Mouse (Mus musculus): ENCODE results near the gene Tbc1d10c. TPM values are rescaled to one million over a fixed set of nuclear protein-coding genes. Genes with fewer than 3 reads are reported as not detected.

Gene Tbc1d10c
- 1.2 TPM for polyA plus RNA-seq (2015; fragmentation: Illumina TruSeq; extraction: RNeasy Lipid Tissue Mini Kit (QIAGEN cat#74804); ENCODE audit: low read depth, low replicate concordance)

DNA sequence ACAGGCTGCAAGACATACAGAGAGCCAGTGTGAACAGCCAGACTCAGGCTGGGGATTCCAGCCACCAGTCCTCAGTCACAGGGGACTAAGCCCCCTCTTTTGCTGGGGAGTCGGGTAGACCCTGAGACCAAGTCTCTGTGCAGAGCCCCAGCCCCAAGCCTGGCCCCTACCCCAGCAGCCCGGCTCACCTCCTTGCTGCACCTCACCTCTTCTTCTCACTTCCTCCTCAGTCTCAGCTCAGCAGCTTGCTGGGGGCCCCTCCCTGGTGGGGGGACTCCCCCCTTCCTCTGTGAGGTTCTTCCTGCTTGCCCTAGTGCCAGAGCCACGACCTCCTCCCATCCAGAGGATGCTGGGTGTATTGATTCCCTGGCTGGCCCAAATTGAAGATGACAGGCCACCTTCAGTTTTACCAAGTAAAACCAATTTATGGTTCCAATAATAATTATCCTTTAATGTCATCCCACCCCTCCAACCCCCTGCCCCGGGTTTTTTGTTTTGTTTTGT is at the start of gene Tbc1d10c:
Gene Tbc1d10c, minus strand, starts transcription at position 454 of the 504 bp plus-strand sequence.

DNA sequence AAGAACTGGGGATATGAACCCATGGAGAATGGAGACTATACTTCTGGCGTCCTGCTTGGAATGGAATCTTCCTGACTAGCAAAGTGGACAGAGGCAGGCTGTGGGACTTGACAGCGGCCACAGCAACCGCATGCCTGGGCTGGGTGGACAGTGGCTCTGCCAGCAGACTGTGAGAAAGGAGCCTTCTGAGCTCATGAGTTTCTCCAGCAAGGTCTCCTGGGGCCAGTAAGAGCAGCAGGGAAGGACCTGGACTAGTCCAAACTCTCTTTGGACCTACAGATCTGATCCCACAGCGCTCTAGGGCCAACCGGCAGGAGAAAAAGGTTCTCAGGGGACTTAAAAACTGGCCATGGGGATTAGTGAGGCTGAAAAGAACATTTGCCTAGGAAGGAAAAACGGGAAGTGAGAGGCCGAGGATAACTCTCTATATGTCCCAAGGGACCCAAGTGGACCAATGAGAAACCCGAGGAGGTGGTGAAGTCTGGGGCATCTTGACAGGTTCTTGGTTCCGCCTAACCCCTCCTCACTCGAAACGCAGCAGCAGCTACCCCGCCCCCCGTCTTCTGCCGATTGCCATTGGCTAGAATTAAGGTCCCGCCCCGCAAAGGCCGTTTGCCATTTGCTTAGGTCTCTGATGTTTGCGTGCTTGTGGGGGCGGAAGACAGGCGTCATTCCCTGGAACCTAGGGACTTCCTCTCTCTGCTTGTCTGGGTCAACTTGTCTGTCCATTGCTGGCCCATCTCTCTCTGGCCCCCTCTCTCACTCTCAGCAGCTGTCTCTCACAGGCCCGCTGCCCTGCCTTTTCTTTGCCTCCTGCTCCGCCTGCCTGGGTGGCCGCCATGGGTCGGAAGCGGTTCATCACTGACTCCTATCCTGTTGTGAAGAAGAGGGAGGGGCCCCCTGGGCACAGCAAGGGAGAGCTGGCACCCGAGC is 40.4 kb upstream of the Tbc1d10c start, which contains the start of gene Pold4:
Gene Pold4, plus strand, starts transcription at position 647 of the 933 bp plus-strand sequence.

DNA sequence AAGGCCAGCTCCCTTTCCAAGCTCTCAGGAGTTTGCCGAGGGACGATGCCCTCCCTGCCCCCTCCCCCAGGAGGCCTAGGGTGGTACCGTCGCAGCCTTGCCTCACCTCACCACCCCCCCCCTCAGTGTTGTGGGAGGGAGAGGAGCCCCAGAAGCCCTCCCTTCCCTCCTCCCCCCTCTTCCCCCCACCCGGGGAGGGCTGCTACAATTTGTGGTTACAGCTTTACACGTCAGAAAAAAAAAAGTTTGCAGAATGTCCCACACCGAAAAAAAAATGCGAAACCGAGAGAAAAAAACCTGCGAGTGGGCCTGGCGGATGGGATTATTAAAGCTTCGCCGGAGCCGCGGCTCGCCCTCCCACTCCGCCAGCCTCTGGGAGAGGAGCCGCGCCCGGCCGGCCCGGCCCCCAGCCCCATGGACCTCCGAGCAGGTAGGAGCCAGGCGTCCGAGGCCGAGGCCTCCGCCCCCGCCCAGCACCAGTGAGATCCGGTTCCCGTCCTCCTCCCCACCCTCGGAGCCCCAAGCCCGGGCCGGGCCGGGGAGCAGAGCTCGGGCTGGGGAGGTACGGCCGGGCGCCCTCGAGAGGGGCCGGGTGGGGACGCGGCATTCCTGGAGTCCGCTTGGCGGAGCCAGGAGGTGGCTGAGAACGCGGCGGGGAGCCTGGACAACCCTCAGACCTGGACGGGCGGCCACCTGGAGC is 23.1 kb upstream of the Tbc1d10c start, which contains the start of the genes Clcf1 and AC109138.7:
Gene Clcf1, plus strand, starts transcription at position 168 of the 700 bp plus-strand sequence.
Gene AC109138.7, plus strand, starts transcription at position 287 of the 700 bp plus-strand sequence.

DNA sequence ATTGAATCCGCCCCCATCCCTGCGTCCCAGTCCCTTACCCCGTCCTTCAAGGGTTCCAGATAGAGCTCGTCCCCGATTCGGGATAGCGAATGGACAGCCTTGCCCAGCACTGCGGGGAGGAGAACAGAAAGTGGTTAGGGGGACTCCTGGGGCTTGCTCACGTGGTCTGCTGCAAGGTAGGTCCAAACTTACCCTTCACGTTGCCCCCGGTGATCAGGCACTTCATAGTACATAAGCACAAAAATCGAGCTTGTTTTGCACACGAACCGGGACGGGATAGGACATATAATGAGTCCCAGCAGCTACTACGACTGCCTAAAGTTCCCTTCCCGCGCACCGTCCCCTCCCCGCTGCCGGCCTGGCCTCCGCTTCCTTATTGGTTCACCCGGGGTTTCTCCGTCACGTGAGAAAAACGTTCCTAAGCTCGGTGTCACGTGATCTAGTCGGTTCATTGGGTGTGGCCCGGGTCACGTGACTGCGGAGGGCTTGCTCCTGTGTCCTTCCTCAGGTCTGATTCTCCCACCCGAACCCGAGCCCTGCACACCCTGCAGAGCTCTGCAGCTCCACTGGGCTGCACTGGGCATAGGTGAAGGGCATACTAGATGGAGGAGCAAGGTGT is 10.3 kb upstream of the Tbc1d10c start, which contains the start of gene Rad9a:
Gene Rad9a, minus strand, starts transcription at position 372 of the 619 bp plus-strand sequence.

DNA sequence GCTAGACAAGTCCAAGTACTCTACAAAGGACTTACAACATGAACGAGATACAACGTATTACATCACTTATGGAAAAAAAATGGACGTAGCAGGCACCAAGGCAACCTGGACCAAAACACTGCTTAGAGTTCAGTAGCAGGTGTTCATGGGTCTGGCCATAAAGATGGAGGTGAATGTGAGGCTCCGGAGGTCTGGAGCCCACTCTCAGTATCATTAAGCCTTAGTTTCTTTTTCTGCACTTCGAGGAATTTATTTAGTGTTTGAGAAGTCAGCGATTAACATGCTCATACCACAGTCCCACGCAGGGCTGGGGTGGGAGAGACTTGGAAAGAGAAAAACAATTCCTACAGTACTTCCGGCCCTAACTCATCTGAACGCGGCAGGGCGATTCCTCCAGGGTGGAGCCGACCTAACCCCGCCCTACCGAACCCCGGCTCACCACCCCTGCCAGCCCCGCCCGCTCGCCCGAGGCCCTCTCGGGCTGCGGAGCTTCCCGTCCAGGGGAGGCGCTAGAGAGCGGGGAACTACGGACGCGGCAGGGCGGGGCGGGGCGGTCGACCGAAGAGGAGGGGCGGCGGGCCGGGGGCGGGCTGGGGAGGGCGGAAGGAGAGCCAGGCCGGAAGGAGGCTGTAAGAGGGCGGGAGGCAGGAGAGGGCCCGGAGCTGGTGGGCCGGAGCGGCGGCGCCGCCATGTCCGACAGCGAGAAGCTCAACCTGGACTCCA is 605 bp upstream of the Tbc1d10c start, which contains the start of gene Ppp1ca:
Gene Ppp1ca, plus strand, starts transcription at position 538 of the 723 bp plus-strand sequence.

DNA sequence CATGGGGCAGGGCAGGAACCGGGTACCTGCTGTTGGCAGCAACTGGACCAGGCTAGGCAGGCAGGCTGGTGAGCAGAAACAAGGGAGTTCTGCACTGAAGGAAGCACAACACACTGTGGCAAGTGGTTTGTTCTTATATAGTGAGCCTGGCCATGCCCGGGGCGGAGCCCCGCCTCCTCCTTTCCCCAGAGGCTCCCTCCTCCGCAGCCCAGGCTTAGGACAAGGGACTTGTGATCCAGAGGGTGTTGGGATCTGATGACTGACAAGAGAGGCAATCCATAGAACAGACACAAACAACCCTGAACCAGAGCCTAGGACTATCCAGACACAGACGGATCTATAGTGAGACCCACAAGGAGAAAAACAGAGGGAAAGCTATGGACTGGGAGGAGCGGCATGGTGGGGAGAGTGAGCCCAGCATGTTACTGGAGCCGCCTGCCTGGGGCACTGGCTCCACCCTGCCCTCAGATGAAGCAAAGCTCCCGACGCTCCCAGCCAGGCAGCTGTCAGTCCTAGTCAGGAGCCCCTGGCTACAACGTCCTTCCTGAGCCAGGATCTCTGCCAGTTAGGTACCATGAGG is 15.6 kb downstream of the Tbc1d10c start, which contains the start of gene Carns1:
Gene Carns1, minus strand, starts transcription at position 112 of the 580 bp plus-strand sequence.

DNA sequence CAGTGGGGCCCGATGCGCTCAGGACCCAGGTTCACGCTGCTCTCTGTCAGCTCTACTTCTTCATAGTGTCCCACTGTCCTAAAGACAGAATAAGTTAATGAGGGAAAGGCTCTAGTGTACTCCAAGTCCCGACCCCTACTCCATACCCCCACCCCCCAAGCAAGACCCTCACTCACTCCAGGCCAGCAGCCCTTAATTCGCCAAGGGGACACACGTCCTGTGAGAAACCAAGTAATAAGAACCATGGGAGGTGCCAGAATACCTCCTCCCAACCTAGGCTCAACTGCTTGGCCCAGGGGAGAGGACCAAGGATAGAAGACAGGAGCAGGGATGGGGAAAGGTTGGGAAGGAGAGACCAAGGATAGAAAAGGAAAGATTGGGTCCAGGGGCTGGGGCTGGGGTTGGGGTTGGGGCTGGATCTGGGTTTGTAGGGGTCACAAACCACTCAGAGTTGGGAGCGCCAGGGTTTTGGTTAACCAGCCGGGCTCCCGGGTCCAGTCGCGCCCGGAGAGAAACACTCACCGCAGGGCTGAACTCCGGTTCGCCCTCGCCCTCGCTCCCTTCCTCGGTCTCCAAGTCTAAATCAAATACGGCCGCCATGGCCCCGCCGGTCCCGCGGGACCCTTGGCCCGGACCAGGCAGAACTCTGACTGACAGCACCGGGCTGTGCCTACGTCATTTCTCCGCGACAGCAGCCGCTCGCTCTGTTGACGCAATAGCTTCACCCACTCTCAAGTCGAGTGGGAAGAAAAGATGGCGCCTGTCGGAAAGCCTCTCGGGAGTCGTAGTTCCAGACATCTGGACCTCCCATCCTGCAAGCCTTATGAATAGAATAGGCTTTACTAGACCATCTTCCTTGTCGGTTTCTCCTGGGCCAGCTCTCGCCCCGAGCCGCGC is 28.2 kb downstream of the Tbc1d10c start, which contains the start of gene Rps6kb2:
Gene Rps6kb2, minus strand, starts transcription at position 709 of the 897 bp plus-strand sequence.

DNA sequence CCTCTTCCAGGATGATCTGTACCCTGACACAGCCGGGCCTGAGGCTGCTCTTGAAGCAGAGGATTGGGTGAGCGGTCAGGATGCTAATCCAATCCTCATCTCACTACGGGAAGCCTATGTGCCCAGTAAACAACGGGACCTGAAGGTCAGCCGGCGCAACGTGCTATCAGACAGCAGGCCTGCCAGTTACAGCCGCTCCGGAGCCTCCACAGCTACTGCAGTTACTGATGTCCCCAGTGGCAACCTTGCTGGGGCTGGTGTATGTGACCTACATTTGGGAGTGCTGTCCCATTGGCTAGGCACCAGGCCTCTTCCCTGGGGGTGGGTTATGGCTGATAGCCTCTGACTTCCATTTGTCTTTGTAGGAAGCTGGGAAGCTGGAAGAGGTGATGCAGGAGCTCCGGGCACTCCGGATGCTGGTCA is 37.8 kb downstream of the Tbc1d10c start, which contains the start of gene Ptprcap:
Gene Ptprcap, plus strand, starts transcription at position 373 of the 423 bp plus-strand sequence.

DNA sequence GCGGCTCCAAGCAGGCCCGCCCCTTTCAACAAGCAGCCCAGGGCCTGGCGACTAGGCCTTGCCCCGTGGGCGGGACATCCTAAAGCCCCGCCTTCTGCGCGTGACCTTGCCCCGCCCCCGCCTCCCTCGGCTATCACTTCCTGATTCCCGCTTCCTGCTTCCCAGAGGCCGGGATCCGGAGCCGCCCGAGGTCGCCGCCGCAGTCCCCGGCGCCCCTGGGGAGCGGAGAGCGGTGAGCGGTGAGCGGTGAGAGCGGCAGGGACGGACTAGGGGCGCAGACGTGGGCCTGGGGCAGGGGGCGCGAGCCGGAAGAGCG is 42.6 kb downstream of the Tbc1d10c start, which contains the start of gene Coro1b:
Gene Coro1b, plus strand, starts transcription at position 129 of the 316 bp plus-strand sequence.

DNA sequence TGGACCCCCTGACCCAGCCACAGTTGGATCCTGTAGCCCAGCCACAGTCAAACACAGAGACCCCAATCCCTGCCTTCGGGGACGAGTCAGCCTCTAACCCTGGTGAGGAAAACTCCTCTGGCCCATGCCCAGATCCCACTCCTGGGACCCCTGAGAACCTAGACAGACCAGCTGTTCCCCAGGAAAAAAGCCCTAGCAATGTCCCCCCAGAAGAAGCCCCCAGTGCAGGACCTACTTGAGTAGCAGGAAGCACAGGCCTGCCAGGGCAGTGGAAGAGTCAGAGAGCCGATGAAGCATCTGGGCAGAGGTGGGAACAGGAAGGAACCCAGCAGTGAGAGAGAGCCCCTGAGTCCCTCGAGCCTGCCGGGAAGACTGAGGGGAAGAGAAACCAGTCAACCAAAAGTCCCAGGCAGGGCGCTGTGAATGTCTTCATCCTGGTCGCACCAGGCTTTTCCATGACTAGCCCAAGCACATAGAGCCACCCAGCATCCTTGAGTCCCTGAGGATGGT is 47.3 kb downstream of the Tbc1d10c start, which contains the start of gene Cabp4:
Gene Cabp4, minus strand, starts transcription at position 275 of the 510 bp plus-strand sequence.

DNA sequence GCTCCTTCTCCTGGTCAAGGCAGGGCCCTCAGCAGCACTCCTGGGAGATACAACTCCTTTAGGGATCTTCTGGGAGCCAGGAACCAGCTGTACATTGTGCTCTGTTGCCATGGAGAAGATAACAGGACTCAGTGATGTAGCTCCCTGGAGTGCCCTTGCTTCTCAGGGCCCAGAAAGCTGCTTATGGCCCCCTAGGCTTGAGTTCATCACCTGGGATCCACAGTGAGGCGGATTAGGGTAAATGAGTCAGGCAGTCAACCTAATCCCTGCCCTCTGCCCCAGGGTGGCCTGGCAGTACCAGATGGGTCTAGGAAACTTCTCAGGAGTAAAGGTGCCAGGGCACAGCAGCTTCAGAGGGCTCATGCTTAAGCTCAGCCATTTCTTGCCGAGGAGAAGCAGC is 51.6 kb downstream of the Tbc1d10c start, which contains the start of gene Gpr152:
Gene Gpr152, plus strand, starts transcription at position 342 of the 400 bp plus-strand sequence.

Other genes with a start within 250 kb of the Tbc1d10c start
- not detected for gene Aldh3b3, start 232.6 kb downstream of the Tbc1d10c start, polyA plus RNA-seq (2015; fragmentation: Illumina TruSeq; extraction: RNeasy Lipid Tissue Mini Kit (QIAGEN cat#74804); ENCODE audit: low read depth, low replicate concordance)
- 1.4 TPM for gene Aldh3b2, start 219.0 kb downstream of the Tbc1d10c start, polyA plus RNA-seq (2015; fragmentation: Illumina TruSeq; extraction: RNeasy Lipid Tissue Mini Kit (QIAGEN cat#74804); ENCODE audit: low read depth, low replicate concordance)
- gene Acy3, start 204.7 kb downstream of the Tbc1d10c start, polyA plus RNA-seq (2015; fragmentation: Illumina TruSeq; extraction: RNeasy Lipid Tissue Mini Kit (QIAGEN cat#74804); ENCODE audit: low read depth, low replicate concordance) = 4.0 TPM
- not detected for gene Tbx10, start 198.5 kb downstream of the Tbc1d10c start, polyA plus RNA-seq (2015; fragmentation: Illumina TruSeq; extraction: RNeasy Lipid Tissue Mini Kit (QIAGEN cat#74804); ENCODE audit: low read depth, low replicate concordance)
- gene Nudt8, start 190.7 kb downstream of the Tbc1d10c start, polyA plus RNA-seq (2015; fragmentation: Illumina TruSeq; extraction: RNeasy Lipid Tissue Mini Kit (QIAGEN cat#74804); ENCODE audit: low read depth, low replicate concordance) = 15.1 TPM
- gene Gm49405, start 190.7 kb downstream of the Tbc1d10c start, polyA plus RNA-seq (2015; fragmentation: Illumina TruSeq; extraction: RNeasy Lipid Tissue Mini Kit (QIAGEN cat#74804); ENCODE audit: low read depth, low replicate concordance) = 2.0 TPM
- gene Doc2g, start 188.0 kb downstream of the Tbc1d10c start, polyA plus RNA-seq (2015; fragmentation: Illumina TruSeq; extraction: RNeasy Lipid Tissue Mini Kit (QIAGEN cat#74804); ENCODE audit: low read depth, low replicate concordance) = 5.7 TPM
- gene Ndufv1, start 178.5 kb downstream of the Tbc1d10c start, polyA plus RNA-seq (2015; fragmentation: Illumina TruSeq; extraction: RNeasy Lipid Tissue Mini Kit (QIAGEN cat#74804); ENCODE audit: low read depth, low replicate concordance) = 236 TPM
- gene Gstp1, start 153.3 kb downstream of the Tbc1d10c start, polyA plus RNA-seq (2015; fragmentation: Illumina TruSeq; extraction: RNeasy Lipid Tissue Mini Kit (QIAGEN cat#74804); ENCODE audit: low read depth, low replicate concordance) = 465 TPM
- gene Gstp2, start 145.3 kb downstream of the Tbc1d10c start, polyA plus RNA-seq (2015; fragmentation: Illumina TruSeq; extraction: RNeasy Lipid Tissue Mini Kit (QIAGEN cat#74804); ENCODE audit: low read depth, low replicate concordance) = 1.5 TPM
- not detected for gene Gstp3, start 131.7 kb downstream of the Tbc1d10c start, polyA plus RNA-seq (2015; fragmentation: Illumina TruSeq; extraction: RNeasy Lipid Tissue Mini Kit (QIAGEN cat#74804); ENCODE audit: low read depth, low replicate concordance)
- not detected for gene Cabp2, start 109.7 kb downstream of the Tbc1d10c start, polyA plus RNA-seq (2015; fragmentation: Illumina TruSeq; extraction: RNeasy Lipid Tissue Mini Kit (QIAGEN cat#74804); ENCODE audit: low read depth, low replicate concordance)
- gene Cdk2ap2, start 94.1 kb downstream of the Tbc1d10c start, polyA plus RNA-seq (2015; fragmentation: Illumina TruSeq; extraction: RNeasy Lipid Tissue Mini Kit (QIAGEN cat#74804); ENCODE audit: low read depth, low replicate concordance) = 37.6 TPM
- 122 TPM for gene Pitpnm1, start 91.3 kb downstream of the Tbc1d10c start, polyA plus RNA-seq (2015; fragmentation: Illumina TruSeq; extraction: RNeasy Lipid Tissue Mini Kit (QIAGEN cat#74804); ENCODE audit: low read depth, low replicate concordance)
- gene Aip, start 65.4 kb downstream of the Tbc1d10c start, polyA plus RNA-seq (2015; fragmentation: Illumina TruSeq; extraction: RNeasy Lipid Tissue Mini Kit (QIAGEN cat#74804); ENCODE audit: low read depth, low replicate concordance) = 183 TPM
- 0.10 TPM for gene Gpr152, start 51.5 kb downstream of the Tbc1d10c start, polyA plus RNA-seq (2015; fragmentation: Illumina TruSeq; extraction: RNeasy Lipid Tissue Mini Kit (QIAGEN cat#74804); ENCODE audit: low read depth, low replicate concordance)
- not detected for gene Cabp4, start 47.3 kb downstream of the Tbc1d10c start, polyA plus RNA-seq (2015; fragmentation: Illumina TruSeq; extraction: RNeasy Lipid Tissue Mini Kit (QIAGEN cat#74804); ENCODE audit: low read depth, low replicate concordance)
- gene Coro1b, start 42.7 kb downstream of the Tbc1d10c start, polyA plus RNA-seq (2015; fragmentation: Illumina TruSeq; extraction: RNeasy Lipid Tissue Mini Kit (QIAGEN cat#74804); ENCODE audit: low read depth, low replicate concordance) = 127 TPM
- 1.5 TPM for gene Ptprcap, start 37.7 kb downstream of the Tbc1d10c start, polyA plus RNA-seq (2015; fragmentation: Illumina TruSeq; extraction: RNeasy Lipid Tissue Mini Kit (QIAGEN cat#74804); ENCODE audit: low read depth, low replicate concordance)
- gene Rps6kb2, start 27.9 kb downstream of the Tbc1d10c start, polyA plus RNA-seq (2015; fragmentation: Illumina TruSeq; extraction: RNeasy Lipid Tissue Mini Kit (QIAGEN cat#74804); ENCODE audit: low read depth, low replicate concordance) = 45.8 TPM
- 13.7 TPM for gene Carns1, start 15.8 kb downstream of the Tbc1d10c start, polyA plus RNA-seq (2015; fragmentation: Illumina TruSeq; extraction: RNeasy Lipid Tissue Mini Kit (QIAGEN cat#74804); ENCODE audit: low read depth, low replicate concordance)
- gene Ppp1ca, start 781 bp upstream of the Tbc1d10c start, polyA plus RNA-seq (2015; fragmentation: Illumina TruSeq; extraction: RNeasy Lipid Tissue Mini Kit (QIAGEN cat#74804); ENCODE audit: low read depth, low replicate concordance) = 454 TPM
- gene Rad9a, start 10.4 kb upstream of the Tbc1d10c start, polyA plus RNA-seq (2015; fragmentation: Illumina TruSeq; extraction: RNeasy Lipid Tissue Mini Kit (QIAGEN cat#74804); ENCODE audit: low read depth, low replicate concordance) = 10.9 TPM
- 0.59 TPM for gene Clcf1, start 23.0 kb upstream of the Tbc1d10c start, polyA plus RNA-seq (2015; fragmentation: Illumina TruSeq; extraction: RNeasy Lipid Tissue Mini Kit (QIAGEN cat#74804); ENCODE audit: low read depth, low replicate concordance)
- not detected for gene AC109138.7, start 23.1 kb upstream of the Tbc1d10c start, polyA plus RNA-seq (2015; fragmentation: Illumina TruSeq; extraction: RNeasy Lipid Tissue Mini Kit (QIAGEN cat#74804); ENCODE audit: low read depth, low replicate concordance)
- gene Pold4, start 40.6 kb upstream of the Tbc1d10c start, polyA plus RNA-seq (2015; fragmentation: Illumina TruSeq; extraction: RNeasy Lipid Tissue Mini Kit (QIAGEN cat#74804); ENCODE audit: low read depth, low replicate concordance) = 29.6 TPM
- gene Ssh3, start 77.9 kb upstream of the Tbc1d10c start, polyA plus RNA-seq (2015; fragmentation: Illumina TruSeq; extraction: RNeasy Lipid Tissue Mini Kit (QIAGEN cat#74804); ENCODE audit: low read depth, low replicate concordance) = 58.5 TPM
- 55.6 TPM for gene Ankrd13d, start 91.9 kb upstream of the Tbc1d10c start, polyA plus RNA-seq (2015; fragmentation: Illumina TruSeq; extraction: RNeasy Lipid Tissue Mini Kit (QIAGEN cat#74804); ENCODE audit: low read depth, low replicate concordance)
- 184 TPM for gene Grk2, start 114.9 kb upstream of the Tbc1d10c start, polyA plus RNA-seq (2015; fragmentation: Illumina TruSeq; extraction: RNeasy Lipid Tissue Mini Kit (QIAGEN cat#74804); ENCODE audit: low read depth, low replicate concordance)
- 41.1 TPM for gene Kdm2a, start 207.0 kb upstream of the Tbc1d10c start, polyA plus RNA-seq (2015; fragmentation: Illumina TruSeq; extraction: RNeasy Lipid Tissue Mini Kit (QIAGEN cat#74804); ENCODE audit: low read depth, low replicate concordance)
- 1.6 TPM for gene Rhod, start 248.1 kb upstream of the Tbc1d10c start, polyA plus RNA-seq (2015; fragmentation: Illumina TruSeq; extraction: RNeasy Lipid Tissue Mini Kit (QIAGEN cat#74804); ENCODE audit: low read depth, low replicate concordance)